Mouse (Mus musculus): ENCODE data around the gene Rem1.

Gene Rem1

GRCm38 (mm10) chr2:152675252-152675791, 48.6 kb downstream of the Rem1 start:
- no peak for DNase-seq (ENCODE audit: low spot score)

- DNase-seq (ENCODE audit: low spot score) = no peak
Measured at GRCm38 (mm10) chr2:152678302-152678701, 51.6 kb downstream of the Rem1 start.

GRCm38 (mm10) chr2:152678925-152679324, 52.2 kb downstream of the Rem1 start:
- no peak for DNase-seq (ENCODE audit: low spot score)

- no peak for DNase-seq (ENCODE audit: low spot score)
Measured at GRCm38 (mm10) chr2:152679701-152680355, 53.1 kb downstream of the Rem1 start.

GRCm38 (mm10) chr2:152683086-152683485, 56.3 kb downstream of the Rem1 start:
- no peak for DNase-seq (ENCODE audit: low spot score)
